Mouse (Mus musculus) kidney, postnatal 4 days (tissue): ENCODE results near the gene Traf3ip1.

Experiments
- DNase-seq, 2 experiments: peaks; one replicate each; pipeline ENCODE4 v3.0.0; 2021; ENCODE audit warnings: mixed read lengths in 2 of 2

Gene Traf3ip1

GRCm38 (mm10) chr1:91537786-91538569, 43.5 kb downstream of the Traf3ip1 start:
- no peak for DNase-seq

- DNase-seq: no peak
These were observed 44.1 kb downstream of the Traf3ip1 start for GRCm38 (mm10) chr1:91538570-91538929.

- DNase-seq: no peak
These were observed 44.8 kb downstream of the Traf3ip1 start for GRCm38 (mm10) chr1:91539246-91539645.

- peak in 1 of 2 experiments; percentile 31 for DNase-seq
These were observed 45.3 kb downstream of the Traf3ip1 start for GRCm38 (mm10) chr1:91539704-91540270.

GRCm38 (mm10) chr1:91540271-91540826, 45.9 kb downstream of the Traf3ip1 start, which contains the start of gene Asb1:
TSS of gene Asb1 (plus strand) at chr1:91540544.
- DNase-seq: peak; percentile 94 to 96

GRCm38 (mm10) chr1:91541042-91541592, 46.7 kb downstream of the Traf3ip1 start:
- DNase-seq: peak in 1 of 2 experiments; percentile 14

GRCm38 (mm10) chr1:91543974-91544373, 49.5 kb downstream of the Traf3ip1 start:
- DNase-seq: no peak

GRCm38 (mm10) chr1:91545226-91545625, 50.8 kb downstream of the Traf3ip1 start:
- no peak for DNase-seq

- DNase-seq: no peak
These were observed 53.1 kb downstream of the Traf3ip1 start for GRCm38 (mm10) chr1:91547567-91547966.

- no peak for DNase-seq
These were observed 54.6 kb downstream of the Traf3ip1 start for GRCm38 (mm10) chr1:91549073-91549472.

- DNase-seq: no peak
These were observed 62.7 kb downstream of the Traf3ip1 start for GRCm38 (mm10) chr1:91557099-91557498.

GRCm38 (mm10) chr1:91561226-91561625, 66.8 kb downstream of the Traf3ip1 start:
- DNase-seq: no peak

- no peak for DNase-seq
These were observed 68.6 kb downstream of the Traf3ip1 start for GRCm38 (mm10) chr1:91562977-91563590.

GRCm38 (mm10) chr1:91564004-91564403, 69.6 kb downstream of the Traf3ip1 start:
- peak; percentile 23 to 31 for DNase-seq

- DNase-seq: no peak
These were observed 70.2 kb downstream of the Traf3ip1 start for GRCm38 (mm10) chr1:91564598-91564997.

GRCm38 (mm10) chr1:91567269-91567668, 72.8 kb downstream of the Traf3ip1 start:
- no peak for DNase-seq

- DNase-seq: no peak
These were observed 78.0 kb downstream of the Traf3ip1 start for GRCm38 (mm10) chr1:91572458-91572857.

GRCm38 (mm10) chr1:91574208-91574607, 79.8 kb downstream of the Traf3ip1 start:
- peak; percentile 73 to 76 for DNase-seq

- DNase-seq: peak; percentile 19 to 33
These were observed 83.6 kb downstream of the Traf3ip1 start for GRCm38 (mm10) chr1:91577883-91578517.
